Mouse (Mus musculus) CH12.LX (cell line): ENCODE results near the gene Zfyve1. TPM values are rescaled to one million over a fixed set of nuclear protein-coding genes. Genes with fewer than 3 reads are reported as not detected.

Source experiments
- DNase-seq: peaks from one replicate; pipeline ENCODE4 v3.0.0-alpha.2; 2013; ENCODE audit errors: extremely low read depth
- H3K27ac ChIP-seq: 2 replicates; pipeline ENCODE4 v1.5.1; 2012; ENCODE audit warnings: low read depth, mild to moderate bottlenecking, control low read depth, moderate library complexity; ENCODE audit not compliant: insufficient read depth
- H3K27me3 ChIP-seq: replicated peaks from 2 replicates; pipeline ENCODE3; 2012; ENCODE audit warnings: inconsistent platforms
- H3K36me3 ChIP-seq, 2 experiments: replicated peaks in 1 of 2; 2 replicates each; pipeline versions ENCODE3 to v1.6.1; 2012; ENCODE audit warnings: inconsistent platforms in 1 of 2, low read length in 1 of 2, mild to moderate bottlenecking in 1 of 2, mixed read lengths in 1 of 2, moderate library complexity in 1 of 2; ENCODE audit not compliant: control insufficient read depth in 1 of 2, insufficient read depth in 1 of 2
- H3K4me1 ChIP-seq, 2 experiments: 2 replicates each; pipeline ENCODE4 v1.6.1; 2012; ENCODE audit warnings: inconsistent platforms in 1 of 2, moderate library complexity in 1 of 2; ENCODE audit not compliant: insufficient read depth in 2 of 2, control insufficient read depth in 1 of 2
- H3K4me2 ChIP-seq: 2 replicates; pipeline ENCODE4 v1.6.1; 2012; ENCODE audit warnings: low read depth, mild to moderate bottlenecking, control low read depth; ENCODE audit not compliant: poor library complexity, insufficient read depth, severe bottlenecking
- H3K4me3 ChIP-seq, 3 experiments: fragments of 150-350 bp in 1 of 3; sonication (generic) in 1 of 3; replicated peaks in 1 of 3; 2 replicates each; pipeline versions ENCODE3 to v1.5.1; 2011 to 2012; ENCODE audit warnings: low read depth in 2 of 3, low read length in 2 of 3, mild to moderate bottlenecking in 2 of 3, moderate library complexity in 2 of 3, control low read depth in 1 of 3, improper control_type of control experiment in 1 of 3, inconsistent platforms in 1 of 3, mixed read lengths in 1 of 3; ENCODE audit not compliant: poor library complexity in 1 of 3
- H3K79me2 ChIP-seq: replicated peaks from 2 replicates; pipeline ENCODE4 v1.6.1; 2012; ENCODE audit warnings: mild to moderate bottlenecking, moderate library complexity; ENCODE audit not compliant: control insufficient read depth, poor library complexity, insufficient read depth, severe bottlenecking; ENCODE audit errors: extremely low read depth
- H3K9ac ChIP-seq: 2 replicates; pipeline ENCODE4 v1.6.1; 2012; ENCODE audit warnings: low read depth, mild to moderate bottlenecking, control low read depth, moderate library complexity; ENCODE audit not compliant: insufficient read depth
- H3K9me3 ChIP-seq: replicated peaks from 2 replicates; pipeline ENCODE3; 2012; ENCODE audit warnings: low read length, inconsistent platforms, mixed read lengths
- CTCF ChIP-seq, 2 experiments: IDR thresholded peaks in 1 of 2; conservative IDR thresholded peaks in 1 of 2; 2 replicates each; pipeline ENCODE4 v1.5.1; 2011 to 2012; ENCODE audit warnings: low read depth in 2 of 2, low read length in 2 of 2, improper control_type of control experiment in 1 of 2, inconsistent platforms in 1 of 2, mild to moderate bottlenecking in 1 of 2, moderate library complexity in 1 of 2
- E2F4 ChIP-seq: IDR thresholded peaks from 2 replicates; pipeline ENCODE4 v1.6.1; 2011; ENCODE audit warnings: low read depth, low read length, improper control_type of control experiment; ENCODE audit not compliant: insufficient replicate concordance
- EP300 ChIP-seq: IDR thresholded peaks from 2 replicates; pipeline ENCODE4 v1.6.1; 2011; ENCODE audit warnings: low read length, improper control_type of control experiment
- ETS1 ChIP-seq: conservative IDR thresholded peaks from 2 replicates; pipeline ENCODE4 v1.6.1; 2012; ENCODE audit warnings: low read depth, mild to moderate bottlenecking, inconsistent platforms, low read length, improper control_type of control experiment, moderate library complexity
- IRF4 ChIP-seq: IDR thresholded peaks from 2 replicates; pipeline ENCODE4 v1.6.1; 2014; ENCODE audit warnings: low read depth, mild to moderate bottlenecking, inconsistent platforms, low read length, improper control_type of control experiment
- MAFK ChIP-seq: IDR thresholded peaks from 2 replicates; pipeline ENCODE4 v1.6.1; 2011; ENCODE audit warnings: low read length, improper control_type of control experiment; ENCODE audit not compliant: insufficient replicate concordance
- MEF2A ChIP-seq: IDR thresholded peaks from 2 replicates; pipeline ENCODE4 v1.6.1; 2014; ENCODE audit warnings: low read depth, mild to moderate bottlenecking, inconsistent platforms, low read length, improper control_type of control experiment, borderline replicate concordance
- MXI1 ChIP-seq: IDR thresholded peaks from 2 replicates; pipeline ENCODE4 v1.6.1; 2011; ENCODE audit warnings: mild to moderate bottlenecking, low read depth, low read length, improper control_type of control experiment
- NELFE ChIP-seq: IDR thresholded peaks from 2 replicates; pipeline ENCODE4 v1.6.1; 2011; ENCODE audit warnings: low read depth, low read length, improper control_type of control experiment
- PAX5 ChIP-seq: IDR thresholded peaks from 2 replicates; pipeline ENCODE4 v1.6.1; 2012; ENCODE audit warnings: low read length, inconsistent platforms, mixed read lengths
- POLR2A ChIP-seq: IDR thresholded peaks from 2 replicates; pipeline ENCODE4 v1.6.1; 2011; ENCODE audit warnings: low read depth, mild to moderate bottlenecking, improper control_type of control experiment, low read length
- POLR2AphosphoS2 ChIP-seq: IDR thresholded peaks from 2 replicates; pipeline ENCODE4 v1.6.1; 2011; ENCODE audit warnings: low read depth, low read length, improper control_type of control experiment
- RAD21 ChIP-seq: IDR thresholded peaks from 2 replicates; pipeline ENCODE4 v1.6.1; 2011; ENCODE audit warnings: low read depth, mild to moderate bottlenecking, low read length, improper control_type of control experiment, moderate library complexity
- SMC3 ChIP-seq: IDR thresholded peaks from 2 replicates; pipeline ENCODE4 v1.6.1; 2011; ENCODE audit warnings: low read depth, low read length, improper control_type of control experiment
- TBP ChIP-seq: conservative IDR thresholded peaks from 2 replicates; pipeline ENCODE4 v1.6.1; 2011; ENCODE audit warnings: low read depth, low read length, improper control_type of control experiment
- ZKSCAN1 ChIP-seq: IDR thresholded peaks from 2 replicates; pipeline ENCODE4 v1.6.1; 2012; ENCODE audit warnings: low read depth, inconsistent platforms, low read length, improper control_type of control experiment, borderline replicate concordance
- dilution Hi-C: fragments of 300-500 bp; cut with MboI; formaldehyde crosslinking; loops from 2 replicates; pipeline ENCODE4 v1.14.3; 2020; ENCODE audit warnings: low sequenced_read_pairs; ENCODE audit not compliant: extremely low pct_unique_long_range_greater_than_20kb, extremely low pct_ligation_motif_present
- in situ Hi-C: fragments of 300-500 bp; cut with MboI; formaldehyde crosslinking; loops from 3 replicates; pipeline ENCODE4 v1.14.3; 2019; ENCODE audit warnings: low sequenced_read_pairs, low pct_ligation_motif_present, low pct_unique_long_range_greater_than_20kb, mixed read lengths
- polyA plus RNA-seq: library from polyadenylated mRNA; unstranded; fragments of >175 nt; gene quantifications from 2 replicates; pipeline ENCODE4 v1.2.1, GENCODE M21; 2012; ENCODE audit warnings: low read depth; ENCODE audit not compliant: insufficient read length
- total RNA-seq, 2 experiments: library from RNA; depleted of rRNA; stranded (reverse); fragments of 300-350 nt in 1 of 2; fragments of >200 nt in 1 of 2; gene quantifications; 2 replicates each; pipeline ENCODE4 v1.2.3; 2012 to 2014

The Zfyve1 gene
- total and polyA plus RNA-seq, 3 experiments, result 6.0 to 17.6 (median 7.2) TPM

GRCm38 (mm10) chr12:83525822-83526544 is 71.0 kb downstream of the Zfyve1 start:
- Histone ChIP-seq H3K4me3 (no peak overlapping the region), H3K4me1 (peaks cover 7 to 27% of the 10 kb centered on the region in 2 experiments), H3K27me3 (no peaks in the 10 kb centered on the region), H3K4me2 (no peak overlapping the region), H3K9ac (no peak overlapping the region), H3K27ac (no peak overlapping the region), H3K9me3 (no peaks in the 10 kb centered on the region), H3K36me3 (peaks cover 6 to 47% of the 10 kb centered on the region in 2 experiments), H3K79me2 (0 out of 2 replicates have a peak, but pooled peaks cover 2% of the 10 kb centered on the region)
- no peak for DNase-seq
- TF ChIP-seq MEF2A (no peak), IRF4 (no peak; the same call in 1 of the 2 replicates), NELFE (no peak), POLR2AphosphoS2 (no peak), RAD21 (no peak), MXI1 (no peak), POLR2A (no peak)
- in situ Hi-C loops (no loop called here), dilution Hi-C loops (no loop called here)

GRCm38 (mm10) chr12:83524329-83524728 is 72.7 kb downstream of the Zfyve1 start:
- Histone ChIP-seq H3K9ac (no peak overlapping the region), H3K79me2 (0 out of 2 replicates have a peak, but pooled peaks cover 2% of the 10 kb centered on the region), H3K27ac (no peak overlapping the region), H3K27me3 (no peaks in the 10 kb centered on the region), H3K9me3 (no peaks in the 10 kb centered on the region), H3K4me1 (peaks cover 7 to 28% of the 10 kb centered on the region in 2 experiments; a peak in 3 of 4 replicates), H3K36me3 (peaks cover 2 to 35% of the 10 kb centered on the region in 2 experiments), H3K4me2 (no peak overlapping the region), H3K4me3 (no peak overlapping the region)
- TF ChIP-seq CTCF (conservative IDR thresholded peaks at IDR 0.05 in 1 of 2, IDR thresholded peaks at IDR 0.05 in 1 of 2; ENCODE audit: low read depth in 2 of 2, low read length in 2 of 2), result 0 out of 4 replicates have a peak, but pooled peaks of 1 of the 2 experiments have one; percentile 1
- TF ChIP-seq EP300, result no peak
- TF ChIP-seq POLR2AphosphoS2, result no peak
- no peak for TF ChIP-seq TBP
- 0 out of 2 replicates have a peak, but pooled peaks have one; percentile 52 for TF ChIP-seq MAFK
- no peak for TF ChIP-seq ETS1
- no peak for TF ChIP-seq POLR2A
- no peak for TF ChIP-seq E2F4
- TF ChIP-seq PAX5, result no peak
- TF ChIP-seq SMC3, result no peak
- TF ChIP-seq ZKSCAN1, result no peak
- in situ Hi-C loops, result no loop called here
- dilution Hi-C loops, result no loop called here
- no peak for DNase-seq
